Mouse (Mus musculus) spleen, embryonic (tissue): ENCODE results near the gene C1qbp.

ENCODE experiments used
- CTCF ChIA-PET: fragments of 350-600 bp; sonication (Branson Sonifier 250); formaldehyde crosslinking; loops from one replicate; lab custom pipeline; 2022; lab: Charles Lee

Gene C1qbp

DNA sequence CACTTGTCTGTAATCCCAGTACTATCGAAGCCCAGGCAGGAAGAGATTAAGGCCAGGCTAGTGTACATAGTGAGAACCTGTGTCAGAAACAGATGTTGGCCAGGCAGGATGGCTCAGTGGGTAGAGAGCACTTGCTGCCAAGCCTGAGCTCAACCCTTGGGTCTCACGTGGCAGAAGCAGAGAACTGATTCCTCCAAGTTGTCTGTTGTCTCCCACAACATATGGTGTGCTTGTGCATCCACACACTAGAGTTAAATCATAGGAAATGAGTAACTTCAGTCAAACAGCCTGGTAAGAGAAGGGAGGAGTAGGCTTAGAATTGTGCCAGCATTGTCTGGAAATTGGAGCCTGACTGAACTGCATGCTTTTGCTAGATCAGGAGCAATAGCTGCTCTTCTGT, 7.6 kb downstream of the C1qbp start:
- CTCF ChIA-PET: no interaction called here

DNA sequence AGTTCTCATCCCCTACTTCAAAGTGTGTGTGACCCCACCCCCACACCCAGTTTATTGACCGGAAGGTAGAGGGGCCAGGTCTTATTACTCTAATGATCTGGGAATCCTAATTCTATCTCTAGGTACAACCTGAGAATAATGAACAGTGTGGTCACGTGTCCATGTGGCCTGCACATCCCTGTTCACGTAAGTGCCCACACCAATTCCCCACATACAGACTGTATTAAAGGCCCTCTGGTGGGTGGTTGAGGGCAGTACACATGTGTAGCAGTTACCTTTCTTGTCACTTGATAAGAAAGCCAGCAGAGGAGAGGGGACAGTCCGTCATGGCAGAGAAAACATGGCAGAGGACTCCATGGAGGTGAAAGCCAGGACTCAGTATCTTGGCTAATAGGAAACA, 8.9 kb downstream of the C1qbp start:
- CTCF ChIA-PET: interaction anchor here (0.6 kb wide), 1 partner anchor 32 kb away, joined by 3 read pairs; no protein-coding TSS in a partner anchor

DNA sequence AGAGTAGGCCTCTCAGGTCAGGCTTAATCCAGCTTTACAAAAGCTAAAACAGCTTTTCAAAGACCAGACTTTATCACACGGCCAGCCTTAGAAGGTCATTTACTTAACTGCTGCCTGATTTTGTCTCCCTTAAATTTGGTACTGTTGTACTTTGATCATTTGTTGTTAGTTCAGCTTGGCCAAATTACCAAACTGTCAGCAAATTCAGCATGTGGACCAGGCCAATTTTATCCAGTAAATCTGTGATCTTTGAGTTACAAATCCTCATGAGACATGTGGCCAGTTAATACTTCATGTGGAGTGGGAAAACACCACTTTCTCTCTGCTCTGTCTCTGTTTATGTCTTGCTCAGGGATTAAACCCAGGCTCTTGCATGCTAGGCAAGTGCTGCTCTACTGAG, 10.2 kb downstream of the C1qbp start:
- CTCF ChIA-PET: no interaction called here

DNA sequence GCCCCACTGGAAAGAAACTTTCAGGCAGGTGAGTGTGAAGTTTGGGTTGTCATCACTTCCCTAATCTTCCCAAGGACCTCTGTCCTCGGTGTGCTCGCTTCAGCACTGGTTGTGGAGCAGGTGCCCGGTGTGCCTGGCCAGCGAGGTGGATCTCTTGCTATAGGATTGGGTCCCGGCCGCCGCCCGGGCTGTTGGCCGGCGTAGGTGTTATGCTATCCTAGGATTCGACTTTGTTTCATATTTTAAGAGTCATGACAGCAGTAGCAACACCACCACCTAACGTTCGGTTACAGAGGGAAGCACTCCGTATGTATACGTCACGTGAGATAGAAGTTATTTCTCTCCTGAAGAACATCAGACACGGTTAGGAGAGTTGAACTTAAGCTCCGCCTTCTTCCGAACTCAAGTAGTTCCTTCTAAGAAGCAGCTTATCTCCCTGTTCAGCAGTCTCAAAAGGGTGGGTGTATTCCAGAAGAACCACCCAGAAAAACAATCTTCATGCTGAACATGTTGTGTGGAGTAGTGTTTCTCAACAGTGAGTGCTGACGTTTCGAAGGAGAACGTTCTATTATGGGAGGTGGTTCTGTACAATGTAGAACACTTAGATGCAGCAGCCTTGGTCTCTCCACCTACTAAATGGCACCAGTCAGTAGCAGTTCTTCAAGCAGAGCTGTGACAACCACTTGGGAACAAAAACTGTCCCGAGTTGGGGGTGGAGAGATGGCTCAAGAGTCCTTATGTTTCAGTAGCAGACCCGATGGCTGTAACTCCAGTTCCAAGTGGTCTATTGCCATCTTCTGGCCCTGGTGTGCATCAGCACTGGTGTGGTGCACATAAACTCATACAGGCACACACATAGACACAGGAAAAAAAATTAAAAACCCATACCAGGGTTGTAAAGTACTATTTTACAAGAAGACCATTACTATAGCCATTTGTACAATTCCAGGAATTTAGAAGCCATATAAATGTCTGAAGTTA, 12.0 kb downstream of the C1qbp start:
- CTCF ChIA-PET: no interaction called here

DNA sequence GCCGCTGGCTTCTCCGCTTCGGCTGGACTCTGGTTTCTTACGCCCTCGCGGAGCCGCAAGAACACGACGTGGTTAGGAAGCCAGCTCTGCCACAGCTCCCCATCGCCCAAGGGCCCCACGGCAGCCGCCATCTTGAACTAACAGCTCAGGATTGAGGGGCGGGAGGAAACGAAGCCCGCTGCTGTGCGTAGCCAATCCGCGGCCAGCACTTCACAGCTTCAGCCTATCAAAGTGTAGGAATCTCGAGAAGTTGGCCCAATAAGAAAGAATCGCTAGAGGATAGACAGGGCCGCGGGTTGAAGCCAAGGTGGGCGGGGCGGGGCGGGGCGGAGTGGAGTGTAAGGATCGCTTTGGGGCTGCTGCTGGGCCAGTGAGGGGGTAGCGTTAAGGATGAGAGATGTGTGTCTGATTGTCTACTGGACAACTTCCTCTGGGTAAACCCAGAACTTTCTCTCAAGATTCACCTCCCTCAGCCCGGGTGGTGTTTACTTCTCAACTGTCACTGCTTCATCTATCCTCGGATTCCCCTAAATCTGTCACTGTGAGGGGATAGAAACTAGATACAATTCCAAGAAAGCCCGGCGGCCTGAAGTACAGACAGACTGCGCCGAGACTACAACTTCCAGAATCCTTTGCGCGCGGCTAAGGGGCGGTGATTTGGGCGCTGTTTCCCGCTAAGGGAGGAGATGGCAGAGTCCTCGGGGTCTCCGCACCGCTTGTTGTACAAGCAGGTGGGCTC, 12.8 kb downstream of the C1qbp start, which contains the start of the genes Nup88 and Rpain:
Gene Nup88 (minus strand): TSS at position 153 of the 739 bp plus-strand sequence.
Gene Rpain (plus strand): TSS at position 393 of the 739 bp plus-strand sequence.
- CTCF ChIA-PET: interaction anchor here (0.8 kb wide), 1 partner anchor 1270 kb away, joined by 4 read pairs; no protein-coding TSS in a partner anchor

DNA sequence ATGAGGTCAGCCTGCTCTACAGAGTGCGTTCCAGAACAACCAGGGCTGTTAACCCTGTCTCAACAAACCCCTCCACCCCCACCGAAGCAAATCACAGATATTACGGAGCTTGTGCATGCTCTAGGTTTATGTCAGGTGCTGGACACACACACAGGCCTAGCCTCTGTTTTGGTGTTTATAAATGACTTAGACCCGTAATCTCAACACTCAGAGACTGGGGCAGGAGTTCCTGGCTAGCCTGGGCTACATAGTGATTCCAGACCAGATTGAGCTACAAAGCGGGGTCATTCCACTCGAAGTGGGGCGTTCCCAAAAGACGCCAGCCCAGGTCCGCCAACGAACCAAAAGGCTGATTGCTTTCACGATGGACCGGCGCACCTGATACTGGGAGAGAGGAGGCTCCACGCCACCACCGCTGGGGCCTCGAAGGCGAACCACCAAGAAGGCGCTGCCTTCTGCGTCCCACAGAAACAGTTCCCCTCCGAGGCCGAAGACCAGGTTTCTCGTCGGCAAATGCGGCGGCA, 13.5 kb downstream of the C1qbp start:
- CTCF ChIA-PET: interaction anchor here (0.8 kb wide), 1 partner anchor 1271 kb away, joined by 4 read pairs; no protein-coding TSS in a partner anchor

DNA sequence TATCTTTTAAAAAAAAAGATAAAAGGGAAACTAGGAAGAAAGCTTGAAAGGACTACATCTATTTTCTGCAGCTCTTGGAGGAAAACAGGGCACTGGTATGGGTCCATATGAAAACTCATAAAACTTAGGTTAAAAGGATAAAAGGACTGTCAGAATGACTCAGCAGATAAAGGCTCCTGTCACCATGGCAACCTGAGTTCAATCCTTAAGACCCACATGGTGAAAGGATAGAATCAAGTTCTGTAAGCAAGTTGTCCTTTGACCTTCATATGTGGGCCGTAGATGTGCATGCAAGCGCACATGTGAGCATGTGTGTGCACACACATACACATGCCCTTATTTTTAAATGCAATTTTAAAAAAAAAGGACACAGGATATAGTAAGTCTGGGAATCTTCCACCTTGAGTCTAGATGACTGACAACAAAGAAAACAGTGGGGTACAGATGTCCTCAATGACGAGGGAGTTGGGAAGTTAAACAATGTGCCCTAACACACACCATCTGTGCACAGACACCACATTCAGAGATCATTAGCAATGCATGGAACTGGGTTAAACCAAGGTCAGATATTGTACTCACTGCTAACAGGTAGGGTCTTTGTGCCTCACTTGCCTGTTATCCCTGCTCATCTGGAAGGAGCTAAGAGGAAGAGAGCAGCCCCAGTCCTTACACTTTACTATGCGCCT, 18.5 kb downstream of the C1qbp start:
- CTCF ChIA-PET: no interaction called here

DNA sequence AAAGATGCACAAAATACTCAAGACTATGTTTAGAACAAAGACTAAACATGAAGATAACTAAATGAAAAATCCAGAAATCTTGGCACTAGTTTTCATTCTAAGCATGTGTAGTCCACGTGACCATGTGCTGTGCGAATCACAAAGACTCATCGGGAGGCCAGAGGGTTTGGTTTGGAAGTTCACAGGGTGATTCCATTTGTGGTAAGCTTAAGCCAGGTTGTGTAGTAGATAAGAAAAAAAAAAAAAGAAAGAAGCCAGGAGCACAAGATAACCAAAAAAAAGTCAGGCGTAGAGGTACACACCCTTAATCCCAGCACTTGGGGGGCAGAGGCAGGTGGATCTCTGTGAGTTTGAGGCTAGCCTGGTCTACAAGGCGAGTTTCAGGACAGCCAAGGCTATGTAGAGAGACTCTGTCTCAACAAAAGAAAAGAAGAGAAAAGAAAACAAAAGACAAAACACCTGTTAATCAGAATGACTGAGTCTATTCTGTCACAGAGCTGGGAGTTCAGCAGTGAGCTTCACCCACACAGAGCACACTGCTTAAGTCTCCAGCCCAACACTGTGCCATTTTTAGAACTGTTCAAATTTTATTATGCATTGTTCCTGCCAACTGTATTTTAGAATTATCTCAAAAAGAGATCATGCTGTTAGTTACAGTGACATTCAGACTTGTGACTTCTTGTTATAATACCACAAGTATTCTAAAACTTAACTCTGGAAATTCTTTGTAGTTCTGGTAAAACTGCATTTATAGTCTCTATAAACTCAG, 21.9 kb downstream of the C1qbp start:
- CTCF ChIA-PET: interaction anchor here (0.7 to 0.8 kb wide), 2 partner anchors 43 to 384 kb away, joined by 3 read pairs; no protein-coding TSS in a partner anchor

DNA sequence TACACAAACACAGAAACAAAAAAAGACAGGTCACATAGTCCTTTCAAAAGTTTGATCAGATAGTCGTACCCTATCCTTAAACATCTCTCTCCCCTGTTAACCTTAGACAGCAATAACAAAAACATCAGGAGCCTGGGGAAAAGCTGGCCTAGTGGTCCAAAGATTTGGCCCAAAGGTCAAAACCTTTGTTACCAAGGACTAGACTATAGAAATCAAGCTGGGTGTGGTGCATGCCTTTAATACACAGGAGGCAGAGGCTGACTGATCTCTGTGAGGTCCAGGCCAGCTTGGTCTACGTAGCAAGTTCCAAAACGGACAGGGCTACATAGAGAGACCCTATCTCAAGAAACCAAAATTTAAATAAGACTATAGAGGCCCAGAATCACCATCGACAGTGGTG, 28.1 kb downstream of the C1qbp start:
- CTCF ChIA-PET: interaction anchor here (0.6 kb wide), 1 partner anchor 40 kb away, joined by 6 read pairs; no protein-coding TSS in a partner anchor

DNA sequence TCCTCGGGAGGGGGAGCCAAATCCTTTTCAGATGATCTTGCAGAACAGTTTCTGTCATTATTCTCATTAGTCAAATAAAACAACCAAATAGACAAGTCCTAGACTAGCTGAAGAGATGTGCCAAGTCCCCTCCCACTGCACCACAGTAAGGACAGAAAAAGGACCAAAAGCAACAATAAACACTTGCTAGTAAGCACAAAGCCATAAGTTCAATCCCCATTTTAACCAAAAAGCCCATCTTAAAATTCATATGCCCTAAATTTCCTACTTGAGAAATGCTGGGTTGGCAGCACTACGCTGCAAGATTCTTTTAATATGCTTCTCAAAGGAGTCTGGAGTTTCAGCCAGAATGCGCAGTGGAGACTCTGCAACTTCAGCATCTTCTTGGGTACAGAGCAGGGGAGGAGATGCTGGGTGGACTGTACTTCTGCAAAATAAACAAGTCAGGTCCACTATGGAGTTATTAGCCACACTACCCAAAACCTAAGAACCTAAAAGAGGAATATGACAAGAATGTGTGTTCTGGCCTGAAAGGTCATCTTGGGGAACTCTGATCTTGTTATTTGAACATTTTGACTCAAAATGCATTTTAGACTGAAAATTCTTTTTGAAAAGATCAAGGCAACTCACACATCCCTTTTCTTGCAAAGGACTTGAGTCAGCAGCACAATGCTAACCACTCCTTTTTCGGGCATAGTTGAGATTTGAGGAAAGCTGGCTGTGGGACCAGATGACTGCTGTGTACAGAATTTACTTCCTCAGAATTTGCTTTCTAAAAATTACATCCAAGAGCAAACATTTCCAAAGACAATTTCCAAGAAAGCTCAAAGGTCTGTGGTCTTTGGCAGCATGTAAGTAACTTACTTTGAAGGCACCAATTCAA, 37.6 kb downstream of the C1qbp start:
- CTCF ChIA-PET: no interaction called here

DNA sequence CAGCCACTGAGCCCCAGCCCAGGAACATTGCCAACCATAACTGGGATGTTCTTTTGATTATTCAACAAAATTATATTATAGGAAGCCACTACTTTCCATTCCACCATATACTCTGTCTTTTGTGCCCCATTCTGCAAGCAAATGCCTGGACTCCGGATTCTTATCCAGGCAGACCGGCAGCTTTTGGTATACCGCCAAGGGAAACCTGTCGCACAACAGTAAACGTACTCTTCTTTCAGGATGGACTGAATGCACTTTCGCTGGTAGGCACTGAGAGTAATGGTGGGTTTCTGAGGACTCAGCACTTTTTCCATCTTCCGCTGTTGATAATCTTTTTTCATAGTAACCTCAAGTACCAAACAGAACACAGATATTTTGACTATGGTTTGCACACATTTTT, 39.2 kb downstream of the C1qbp start:
- CTCF ChIA-PET: no interaction called here

DNA sequence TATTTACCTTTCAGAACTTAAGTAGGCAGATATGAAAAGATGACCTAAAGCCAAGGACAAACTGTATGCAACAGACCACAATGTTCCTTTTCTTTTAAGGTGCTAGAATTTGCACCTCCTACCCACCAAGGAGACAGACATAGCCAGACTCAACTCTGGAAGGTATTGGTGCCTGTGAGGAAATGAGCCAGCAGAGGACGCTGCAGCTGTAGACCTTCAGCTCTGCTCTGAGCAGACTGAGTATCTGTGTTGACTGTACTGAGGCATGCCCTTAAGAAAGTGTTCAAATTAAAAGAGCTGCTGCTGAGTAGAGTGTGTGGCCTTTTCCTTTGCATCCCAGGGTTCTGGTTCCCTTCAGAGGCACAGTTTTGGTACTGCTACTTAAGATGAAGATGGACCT, 40.2 kb downstream of the C1qbp start:
- CTCF ChIA-PET: no interaction called here

DNA sequence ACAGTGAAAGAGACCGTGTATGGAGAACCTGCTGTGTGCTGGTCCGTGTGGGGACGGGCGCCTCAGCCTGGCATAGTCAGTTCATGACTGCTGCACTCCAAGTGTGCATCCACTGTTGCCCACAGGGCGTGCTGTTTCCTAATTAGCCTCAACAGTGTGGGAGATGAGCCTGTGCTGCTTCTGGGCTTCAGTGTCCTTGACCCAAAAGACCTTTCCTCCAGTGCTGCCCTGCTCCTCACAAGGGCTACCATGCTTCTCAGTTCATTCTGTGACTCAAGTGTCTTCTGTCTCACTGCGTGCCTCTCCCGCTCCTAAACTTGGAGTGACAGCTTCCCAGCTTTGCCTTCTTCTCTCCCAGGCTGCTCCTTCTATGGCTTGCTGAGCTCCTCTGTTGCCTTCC, 47.5 kb downstream of the C1qbp start:
- CTCF ChIA-PET: no interaction called here

DNA sequence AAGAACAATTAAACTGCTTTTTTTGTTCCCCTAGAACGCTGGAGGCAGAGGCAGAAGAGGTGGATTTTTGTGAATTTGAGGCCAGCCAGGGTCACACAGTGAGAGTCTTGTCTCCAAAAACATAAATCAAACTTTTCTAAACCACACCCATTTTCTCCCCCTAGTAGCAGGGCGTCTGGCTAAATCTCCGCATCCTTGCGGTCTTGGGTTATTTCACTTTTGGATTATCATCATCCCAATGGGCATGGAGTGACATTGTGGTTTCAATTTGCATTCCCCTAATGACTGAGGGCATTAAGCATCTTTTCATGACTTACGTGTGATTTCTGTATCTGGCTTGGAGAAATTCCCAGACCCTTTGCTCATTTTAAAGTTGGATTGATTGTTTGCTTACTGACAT, 51.4 kb downstream of the C1qbp start:
- CTCF ChIA-PET: interaction anchor here (0.5 kb wide), 1 partner anchor 34 kb away, joined by 3 read pairs; no protein-coding TSS in a partner anchor
